In the genomic region with DNA sequence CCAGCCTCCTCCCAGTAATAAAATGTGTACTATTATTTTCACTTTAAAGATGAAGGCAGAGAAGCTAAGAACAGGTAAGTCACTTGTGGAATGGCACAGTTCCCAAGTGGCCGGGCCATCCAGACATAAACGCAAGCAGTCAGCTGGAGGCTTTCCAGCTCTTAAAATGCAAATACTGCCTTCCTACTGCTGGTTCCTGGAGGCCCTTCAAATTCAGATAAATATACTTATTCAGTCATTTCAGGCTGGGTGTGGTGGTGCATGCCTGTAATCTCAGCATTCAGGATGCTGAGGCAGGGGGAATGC, we compare ENCODE assay signal across 8 mouse cellular contexts. TPM values are rescaled to one million over a fixed set of nuclear protein-coding genes. Genes with fewer than 3 reads are reported as not detected.
DNase-seq lines count a peak whose midpoint lies in the region; ATAC-seq and TF ChIP-seq lines count a peak whose summit lies in the region.

No protein-coding gene starts in this region.

- WGBS in heart, embryonic 13.5 days, result 13% methylated on average over 2 of the region's 2 CpGs
- 1% methylated on average over 2 of the region's 2 CpGs for WGBS in forebrain, embryonic 16.5 days
- 0% methylated on average over 2 of the region's 2 CpGs for WGBS in limb, embryonic 15.5 days
- WGBS in midbrain, postnatal 0 days, result 26% methylated on average over 2 of the region's 2 CpGs

- H3K4me1 ChIP-seq in heart, embryonic 13.5 days, result peaks cover 17% of the 10 kb centered on the region
- peaks cover 12% of the 10 kb centered on the region for H3K4me1 ChIP-seq in forebrain, embryonic 16.5 days (replicated peaks; ENCODE audit: control insufficient read depth, insufficient read depth, low read length)
- H3K4me1 ChIP-seq in limb, embryonic 15.5 days, result peaks cover 19% of the 10 kb centered on the region
- H3K4me1 ChIP-seq in midbrain, postnatal 0 days (ENCODE audit: insufficient read depth, low read length), result no peaks in the 10 kb centered on the region

- no peak for DNase-seq in heart, adult 8-10 months (ENCODE audit: low spot score)
- DNase-seq in midbrain, postnatal 0 days (ENCODE audit: low spot score), result no peak
- no peak for DNase-seq in natural killer cell, adult 2 months (ENCODE audit: low spot score in 2 of 2)
- no peak for DNase-seq in ovary, postnatal 14 days (ENCODE audit: low spot score)
- DNase-seq in ovary, postnatal 10 days (ENCODE audit: low spot score), result no peak

- H3K27ac ChIP-seq in heart, embryonic 13.5 days (replicated peaks), result peak overlapping the region; percentile 100
- H3K27ac ChIP-seq in forebrain, embryonic 16.5 days (ENCODE audit: low read length), result peak overlapping the region; percentile 29; the same call in 1 of the 2 replicates
- peak overlapping the region; percentile 97 for H3K27ac ChIP-seq in limb, embryonic 15.5 days
- peak overlapping the region; percentile 55; the same call in 1 of the 2 replicates for H3K27ac ChIP-seq in midbrain, postnatal 0 days (ENCODE audit: low read depth, low read length)

- no peak for TF ChIP-seq CTCF in midbrain, postnatal 0 days (IDR thresholded peaks at IDR 0.05)

- peak overlapping the region; percentile 71 for H3K4me2 ChIP-seq in heart, embryonic 13.5 days
- H3K4me2 ChIP-seq in forebrain, embryonic 16.5 days (ENCODE audit: low read length), result peak overlapping the region; percentile 85
- peak overlapping the region; percentile 71 for H3K4me2 ChIP-seq in limb, embryonic 15.5 days
- H3K4me2 ChIP-seq in midbrain, postnatal 0 days (ENCODE audit: low read depth, low read length, poor library complexity, severe bottlenecking), result no peak overlapping the region

- 0 out of 2 replicates have a peak, but pooled peaks cover 6% of the 10 kb centered on the region for H3K36me3 ChIP-seq in heart, embryonic 13.5 days
- no peaks in the 10 kb centered on the region for H3K36me3 ChIP-seq in forebrain, embryonic 16.5 days (ENCODE audit: control insufficient read depth, insufficient read depth)
- H3K36me3 ChIP-seq in limb, embryonic 15.5 days, result no peaks in the 10 kb centered on the region
- no peaks in the 10 kb centered on the region for H3K36me3 ChIP-seq in midbrain, postnatal 0 days (ENCODE audit: insufficient read depth, low read length)

- H3K4me3 ChIP-seq in heart, embryonic 13.5 days, result peak overlapping the region; percentile 68
- peak overlapping the region; percentile 50 for H3K4me3 ChIP-seq in forebrain, embryonic 16.5 days (replicated peaks; ENCODE audit: low read length)
- peak overlapping the region; percentile 51 for H3K4me3 ChIP-seq in limb, embryonic 15.5 days
- H3K4me3 ChIP-seq in midbrain, postnatal 0 days (ENCODE audit: low read depth, low read length), result no peak overlapping the region

- no peaks in the 10 kb centered on the region for H3K9me3 ChIP-seq in heart, embryonic 13.5 days
- H3K9me3 ChIP-seq in forebrain, embryonic 16.5 days (ENCODE audit: control insufficient read depth, low read length), result no peaks in the 10 kb centered on the region
- no peaks in the 10 kb centered on the region for H3K9me3 ChIP-seq in limb, embryonic 15.5 days
- no peaks in the 10 kb centered on the region for H3K9me3 ChIP-seq in midbrain, postnatal 0 days (ENCODE audit: low read length)

- ATAC-seq in heart, embryonic 13.5 days (ENCODE audit: extremely low read depth, insufficient number of reproducible peaks, low FRiP score, low TSS enrichment), result no peak
- ATAC-seq in forebrain, embryonic 16.5 days, result no peak
- no peak for ATAC-seq in limb, embryonic 15.5 days (ENCODE audit: insufficient number of reproducible peaks, low FRiP score, low TSS enrichment, low read depth)
- no peak for ATAC-seq in midbrain, postnatal 0 days (ENCODE audit: low FRiP score)

- no peaks in the 10 kb centered on the region for H3K27me3 ChIP-seq in heart, embryonic 13.5 days (replicated peaks)
- H3K27me3 ChIP-seq in forebrain, embryonic 16.5 days (replicated peaks; ENCODE audit: control insufficient read depth, insufficient read depth, low read length), result no peaks in the 10 kb centered on the region
- no peaks in the 10 kb centered on the region for H3K27me3 ChIP-seq in limb, embryonic 15.5 days
- no peaks in the 10 kb centered on the region for H3K27me3 ChIP-seq in midbrain, postnatal 0 days (ENCODE audit: insufficient read depth, low read length)

- H3K9ac ChIP-seq in heart, embryonic 13.5 days, result peak overlapping the region; percentile 89
- H3K9ac ChIP-seq in forebrain, embryonic 16.5 days (replicated peaks; ENCODE audit: low read depth, low read length), result no peak overlapping the region
- H3K9ac ChIP-seq in limb, embryonic 15.5 days, result no peak overlapping the region
- H3K9ac ChIP-seq in midbrain, postnatal 0 days (replicated peaks; ENCODE audit: low read length, poor library complexity, severe bottlenecking), result no peak overlapping the region

RNA-seq across cellular contexts. Expression of a gene that starts 39.0 kb away (rescaled TPM):
- not detected in 2 replicates for polyA plus RNA-seq in heart, embryonic 13.5 days (2015; fragmentation: Nextera tagmentation; extraction: Ambion mirVana)
- under 1 TPM in 3 of 4 experiments, not detected in 1; 0.08 to 0.20 (median 0.12) TPM for total RNA-seq in heart, adult 8-10 months (2022)
- 0.24 and 0.32 TPM in 2 replicates for polyA plus RNA-seq in forebrain, embryonic 16.5 days (2015; fragmentation: Nextera tagmentation; extraction: Ambion mirVana)
- 0.04 TPM in 1 of 2 replicates, not detected in the other for polyA plus RNA-seq in limb, embryonic 15.5 days (2015; fragmentation: Nextera tagmentation; extraction: Ambion mirVana)
- 1.2 and 5.5 TPM in 2 replicates for total RNA-seq in midbrain, postnatal 0 days (2014; rRNA removed)
- polyA plus RNA-seq in midbrain, postnatal 0 days (2015; fragmentation: Nextera tagmentation; extraction: Ambion mirVana), result 0.07 and 0.26 TPM in 2 replicates

Comparison
In these comparisons a context has a peak if more than half of its experiments do, and no peak if none do; other contexts are left out.
1. H3K27ac ChIP-seq: peak in every context shown above with its lines; median percentile 100 in heart, embryonic 13.5 days; 97 in limb, embryonic 15.5 days; 55 in midbrain, postnatal 0 days; 29 in forebrain, embryonic 16.5 days.